Comparison of ENCODE assay signal across 7 mouse cellular contexts in the genomic region with DNA sequence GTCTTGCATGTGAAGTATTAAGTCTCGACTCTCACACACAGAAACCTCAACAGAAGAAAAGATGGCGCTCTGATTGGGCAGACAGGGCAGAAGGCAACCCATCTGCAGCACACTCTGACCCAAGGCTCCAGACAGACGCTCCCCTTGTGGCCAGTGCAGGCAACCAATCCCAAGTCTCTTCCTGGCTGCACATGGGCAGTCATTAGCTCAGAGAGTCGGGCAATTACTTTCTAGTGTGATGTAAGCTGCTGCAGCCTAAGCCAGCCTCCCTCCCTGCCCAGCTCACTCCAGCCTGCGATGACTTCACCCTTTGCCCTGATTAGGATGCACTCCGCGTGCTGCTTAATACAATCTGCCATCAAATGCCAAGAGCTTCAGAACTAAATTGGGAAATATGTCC.
DNase-seq lines count a peak whose midpoint lies in the region; ATAC-seq lines count a peak whose summit lies in the region.

No protein-coding gene starts in this region.

- peaks cover 9% of the 10 kb centered on the region for H3K4me1 ChIP-seq in kidney, embryonic 16.5 days (ENCODE audit: insufficient read depth, low read length)
- H3K4me1 ChIP-seq in stomach, embryonic 14.5 days (ENCODE audit: control insufficient read depth, insufficient read depth, low read length) = peaks cover 8% of the 10 kb centered on the region

- no peaks in the 10 kb centered on the region for H3K9me3 ChIP-seq in kidney, embryonic 16.5 days (ENCODE audit: low read length)
- H3K9me3 ChIP-seq in stomach, embryonic 14.5 days (ENCODE audit: control insufficient read depth, low read depth, low read length) = no peaks in the 10 kb centered on the region

- H3K27me3 ChIP-seq in kidney, embryonic 16.5 days (ENCODE audit: insufficient read depth, low read length) = no peaks in the 10 kb centered on the region
- no peaks in the 10 kb centered on the region for H3K27me3 ChIP-seq in stomach, embryonic 14.5 days (ENCODE audit: control insufficient read depth, insufficient read depth, low read length)

- H3K27ac ChIP-seq in kidney, embryonic 16.5 days (ENCODE audit: low read length) = no peak overlapping the region
- no peak overlapping the region for H3K27ac ChIP-seq in stomach, embryonic 14.5 days (ENCODE audit: low read length)

- no peak overlapping the region for H3K9ac ChIP-seq in kidney, embryonic 16.5 days (replicated peaks; ENCODE audit: low read length)
- no peak overlapping the region for H3K9ac ChIP-seq in stomach, embryonic 14.5 days (replicated peaks; ENCODE audit: low read depth, low read length)

- peak; percentile 26 for DNase-seq in ovary, postnatal 36 days (ENCODE audit: low spot score)
- DNase-seq in ovary, postnatal 10 days (ENCODE audit: low spot score) = no peak
- peak; percentile 69 to 75 for DNase-seq in cerebellum, postnatal 10 days
- peak; percentile 49 for DNase-seq in heart, adult 8-10 months (ENCODE audit: low spot score)
- no peak for DNase-seq in liver

- WGBS in kidney, embryonic 16.5 days = 49% methylated on average over 7 of the region's 7 CpGs
- 57% methylated on average over 7 of the region's 7 CpGs for WGBS in stomach, embryonic 14.5 days

- H3K36me3 ChIP-seq in kidney, embryonic 16.5 days (ENCODE audit: insufficient read depth, low read length) = peaks cover 37% of the 10 kb centered on the region
- peaks cover 36% of the 10 kb centered on the region for H3K36me3 ChIP-seq in stomach, embryonic 14.5 days (ENCODE audit: control insufficient read depth, insufficient read depth, low read length)

- no peak overlapping the region for H3K4me2 ChIP-seq in kidney, embryonic 16.5 days (replicated peaks; ENCODE audit: low read depth, low read length)
- no peak overlapping the region for H3K4me2 ChIP-seq in stomach, embryonic 14.5 days (replicated peaks; ENCODE audit: low read depth, low read length)

- ATAC-seq in kidney, embryonic 16.5 days (ENCODE audit: low FRiP score, low TSS enrichment) = peak; percentile 62
- peak; percentile 25; the same call in 1 of the 2 replicates for ATAC-seq in stomach, embryonic 14.5 days (ENCODE audit: insufficient number of reproducible peaks, insufficient read depth, low FRiP score, low read depth)

- H3K4me3 ChIP-seq in kidney, embryonic 16.5 days (ENCODE audit: low read length) = no peak overlapping the region
- no peak overlapping the region for H3K4me3 ChIP-seq in stomach, embryonic 14.5 days (ENCODE audit: low read depth, low read length)

Comparison
In these comparisons a context has a peak if more than half of its experiments do, and no peak if none do; other contexts are left out.
1. DNase-seq: peak in ovary, postnatal 36 days (single experiment), cerebellum, postnatal 10 days (2 of 2) and heart, adult 8-10 months (single experiment); none in ovary, postnatal 10 days (single experiment) and liver (single experiment).